Mouse (Mus musculus): Measurements from ENCODE around the gene Asic1.

GRCm38 (mm10) chr15:99644776-99645175 lies 25.4 kb upstream of the Asic1 start:
- no peak for TF ChIP-seq CTCF (IDR thresholded peaks at IDR 0.05; ENCODE audit: insufficient read depth, low read depth, low read length)
- TF ChIP-seq POLR2A (IDR thresholded peaks at IDR 0.05; ENCODE audit: insufficient read depth, low read depth, low read length): no peak
